Mouse (Mus musculus) lung, postnatal 0 days (tissue): ENCODE measurements around the gene Slc25a4. TPM values are rescaled to one million over a fixed set of nuclear protein-coding genes. Genes with fewer than 3 reads are reported as not detected.

Source experiments
- ATAC-seq: fragments of 200-750 bp; cut with Nextera tagmentation; 2 replicates; pipeline ENCODE4 v1.8.0; 2017; ENCODE audit warnings: moderate library complexity
- DNase-seq: peaks from one replicate; pipeline ENCODE4 v3.0.0-alpha.2; 2016; ENCODE audit warnings: low spot score
- H3K27ac ChIP-seq: fragments of 300-500 bp; sonication (generic); 2 replicates; pipeline ENCODE4 v1.5.1; 2014; ENCODE audit warnings: antibody characterized with exemption, mild to moderate bottlenecking, low read length, mixed read lengths
- H3K27me3 ChIP-seq: fragments of 300-500 bp; sonication (generic); replicated peaks from 2 replicates; pipeline ENCODE4 v1.6.1; 2014; ENCODE audit warnings: low read length, mixed read lengths; ENCODE audit not compliant: insufficient read depth
- H3K36me3 ChIP-seq: fragments of 300-500 bp; sonication (generic); 2 replicates; pipeline ENCODE4 v1.6.1; 2014; ENCODE audit warnings: low read length, mixed read lengths; ENCODE audit not compliant: insufficient read depth
- H3K4me1 ChIP-seq: fragments of 300-500 bp; sonication (generic); 2 replicates; pipeline ENCODE4 v1.6.1; 2014; ENCODE audit warnings: antibody characterized with exemption, low read depth, low read length, mixed read lengths; ENCODE audit not compliant: insufficient read depth
- H3K4me2 ChIP-seq: fragments of 300-500 bp; sonication (generic); replicated peaks from 2 replicates; pipeline ENCODE4 v1.6.1; 2014; ENCODE audit warnings: low read depth, mild to moderate bottlenecking, low read length, moderate library complexity, mixed read lengths
- H3K4me3 ChIP-seq: fragments of 300-500 bp; sonication (generic); 2 replicates; pipeline ENCODE4 v1.5.1; 2014; ENCODE audit warnings: low read depth, low read length
- H3K9ac ChIP-seq: fragments of 300-500 bp; sonication (generic); replicated peaks from 2 replicates; pipeline ENCODE4 v1.6.1; 2014; ENCODE audit warnings: low read depth, mild to moderate bottlenecking
- H3K9me3 ChIP-seq: fragments of 300-500 bp; sonication (generic); 2 replicates; pipeline ENCODE4 v1.6.1; 2016; ENCODE audit warnings: low read length, mixed read lengths
- CTCF ChIP-seq: IDR thresholded peaks from 2 replicates; pipeline ENCODE4 v1.5.1; 2016; ENCODE audit warnings: antibody characterized with exemption, mild to moderate bottlenecking
- EP300 ChIP-seq: IDR thresholded peaks from 2 replicates; pipeline ENCODE4 v1.6.1; 2016; ENCODE audit warnings: antibody characterized with exemption, mild to moderate bottlenecking, control low read depth
- WGBS: fragments of 180-500 bp; shearing (Covaris S2); extraction: QIAGEN DNeasy Blood & Tissue Kit; methylation state at CpG from one replicate; pipeline ENCODE4 v1.1.7; 2014; 5-methylcytosine and 5-hydroxymethylcytosine counted together
- polyA plus RNA-seq: library from polyadenylated mRNA; unstranded; fragments of >200 nt; fragmentation: Nextera tagmentation; extraction: Ambion mirVana; gene quantifications from 2 replicates; pipeline ENCODE4 v1.2.1, GENCODE M21; 2015

The Slc25a4 gene
- polyA plus RNA-seq = 292 and 307 TPM in 2 replicates

DNA sequence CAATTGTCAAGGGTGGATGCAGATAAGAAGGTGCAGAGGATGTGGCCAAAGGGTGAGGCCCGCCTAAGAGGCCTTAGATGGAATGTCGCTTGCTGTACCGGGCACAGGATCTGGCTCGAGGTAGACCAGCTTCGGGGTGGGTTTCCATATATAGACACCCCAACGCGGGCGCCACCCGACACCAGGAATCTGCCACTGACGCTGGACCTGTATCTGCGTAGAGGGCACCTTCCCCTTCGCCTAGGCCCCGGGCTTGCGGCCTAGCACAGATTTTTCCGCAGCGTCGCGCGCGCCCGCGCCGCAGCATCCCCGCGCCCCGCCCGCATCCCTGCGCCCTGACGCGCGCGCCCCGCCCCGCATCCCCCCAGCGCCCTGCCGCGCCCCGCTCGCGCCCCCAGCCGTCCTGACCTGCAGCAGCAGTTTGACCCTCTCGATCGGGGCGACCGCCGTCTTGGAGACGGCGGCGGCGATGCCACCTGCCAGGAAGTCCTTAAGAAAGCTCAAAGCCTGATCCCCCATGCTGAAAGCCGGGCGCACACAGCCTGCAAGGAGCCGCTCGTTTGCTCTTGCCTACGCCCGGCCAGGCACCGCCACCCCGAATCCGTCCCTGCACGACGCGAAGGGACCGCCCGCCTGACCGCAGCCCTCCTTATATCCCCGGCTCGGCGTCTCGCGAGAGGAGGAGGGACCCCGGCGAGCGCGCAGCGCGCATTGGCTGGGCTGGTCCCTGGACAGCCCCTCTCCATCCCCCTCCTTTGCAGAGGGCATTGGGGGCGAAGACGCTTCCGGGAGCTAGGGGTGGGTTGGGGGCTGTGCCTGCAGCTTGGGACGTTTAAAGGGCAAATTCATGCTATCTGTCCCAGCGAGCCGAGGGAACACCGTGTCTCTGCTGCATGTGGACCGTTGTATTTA is at the start of gene Slc25a4:
Slc25a4 (minus strand) TSS at position 881 of the 912 bp plus-strand sequence.
- ATAC-seq (peak; percentile 99), DNase-seq (peak; percentile 94)
- WGBS = 4% methylated on average over 60 of the region's 84 CpGs
- H3K9me3 ChIP-seq = no peaks in the 10 kb centered on the region
- peak within 1 kb of the TSS; percentile 82 for H3K9ac ChIP-seq
- H3K27ac ChIP-seq = peak within 1 kb of the TSS; percentile 91
- H3K4me3 ChIP-seq = peak within 1 kb of the TSS; percentile 80
- peaks cover 9% of the 10 kb centered on the region; the same call in 1 of the 2 replicates for H3K4me1 ChIP-seq
- no peaks in the 10 kb centered on the region for H3K27me3 ChIP-seq
- TF ChIP-seq CTCF = no peak
- peak; percentile 83 for TF ChIP-seq EP300
- peaks cover 10% of the 10 kb centered on the region for H3K36me3 ChIP-seq
- H3K4me2 ChIP-seq = peak within 1 kb of the TSS; percentile 79

DNA sequence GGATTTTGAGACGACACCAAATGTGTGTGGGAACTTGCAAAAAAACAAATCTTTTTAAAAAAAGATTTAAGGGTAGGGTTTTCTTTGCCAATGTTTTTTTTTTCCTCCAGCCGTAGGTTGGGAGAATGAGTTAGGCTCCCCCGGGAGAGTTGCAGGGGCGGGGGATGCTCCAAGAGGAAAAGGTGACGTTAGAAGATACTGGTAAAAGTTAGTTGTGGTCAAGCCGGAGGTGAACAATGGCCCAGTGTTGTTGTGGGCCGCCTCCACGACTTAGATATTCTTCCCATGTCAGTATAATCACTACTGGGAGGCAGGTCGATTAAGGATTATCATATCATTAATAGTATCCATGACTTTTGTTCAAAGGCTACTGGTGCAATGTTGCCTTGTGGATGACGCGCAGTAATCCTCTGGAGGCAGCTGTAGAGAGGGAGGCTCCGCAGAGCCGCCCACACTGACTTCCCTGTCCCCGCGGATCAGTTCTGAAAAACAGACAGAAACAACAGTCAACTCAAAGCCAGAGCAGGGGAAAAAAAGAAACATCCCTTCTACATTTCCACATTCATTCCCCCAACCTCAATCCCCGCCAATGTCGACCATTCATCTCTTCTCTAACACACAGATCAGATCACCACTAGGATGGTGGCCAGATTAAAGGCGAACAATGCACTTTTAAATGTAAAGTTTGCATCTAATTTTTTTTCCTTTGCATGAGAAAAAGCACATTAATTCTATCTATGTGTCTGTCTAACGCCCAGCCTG is 47.0 kb upstream of the Slc25a4 start:
- Histone ChIP-seq H3K36me3 (no peaks in the 10 kb centered on the region), H3K9ac (no peak overlapping the region), H3K4me1 (no peaks in the 10 kb centered on the region), H3K9me3 (no peaks in the 10 kb centered on the region), H3K4me3 (no peak overlapping the region), H3K27me3 (no peaks in the 10 kb centered on the region), H3K27ac (no peak overlapping the region), H3K4me2 (no peak overlapping the region)
- no peak for ATAC-seq
- TF ChIP-seq CTCF = no peak
- no peak for TF ChIP-seq EP300
- DNase-seq = no peak
- WGBS = 50% methylated on average over 19 of the region's 19 CpGs

DNA sequence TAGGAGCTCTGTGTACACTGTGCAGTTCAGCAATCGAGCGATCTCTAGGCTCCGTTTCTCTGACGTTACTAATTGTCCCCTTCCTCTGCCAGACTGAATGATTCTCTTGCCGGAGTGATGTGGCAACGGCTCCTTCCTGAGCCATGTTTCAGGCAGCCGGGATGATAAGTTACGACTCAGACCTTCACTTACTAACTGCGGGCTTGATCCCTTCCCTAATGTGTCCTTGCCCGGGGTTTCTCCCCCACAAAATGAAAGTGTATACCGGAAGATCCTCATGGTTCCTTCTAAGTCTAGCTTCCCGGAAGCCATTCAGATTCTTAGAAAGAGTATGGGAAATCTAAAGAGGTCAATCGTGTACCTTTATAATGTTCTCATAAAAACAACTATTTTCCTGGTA is 41.4 kb upstream of the Slc25a4 start:
- no peaks in the 10 kb centered on the region for H3K4me1 ChIP-seq
- WGBS = 52% methylated on average over 13 of the region's 13 CpGs
- H3K9me3 ChIP-seq = no peaks in the 10 kb centered on the region
- no peak for DNase-seq
- no peak overlapping the region for H3K9ac ChIP-seq
- no peak for ATAC-seq
- H3K36me3 ChIP-seq = no peaks in the 10 kb centered on the region
- H3K4me2 ChIP-seq = peak overlapping the region; percentile 31
- H3K27ac ChIP-seq = no peak overlapping the region
- no peaks in the 10 kb centered on the region for H3K27me3 ChIP-seq
- H3K4me3 ChIP-seq = no peak overlapping the region
- TF ChIP-seq CTCF (no peak), EP300 (no peak)

DNA sequence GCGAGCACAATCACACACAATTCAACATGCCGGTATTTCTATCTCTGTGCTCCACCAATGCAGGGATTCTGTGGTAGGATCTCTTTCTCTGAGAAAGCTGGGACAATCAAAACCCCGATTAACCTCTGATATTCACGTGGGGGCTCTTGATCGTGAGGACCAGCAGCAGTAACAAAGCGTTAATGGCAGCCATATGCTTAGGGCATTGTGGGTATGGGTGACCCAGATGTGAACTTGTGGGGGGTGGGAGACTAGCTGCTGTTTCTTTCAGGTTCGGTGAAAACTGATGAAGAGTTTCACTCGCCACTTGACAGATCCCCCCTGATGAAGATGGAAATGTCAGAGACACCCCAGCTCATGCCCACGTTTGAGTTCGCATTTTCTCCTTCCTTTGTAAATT is 40.5 kb upstream of the Slc25a4 start:
- Histone ChIP-seq H3K27ac (no peak overlapping the region), H3K4me3 (no peak overlapping the region), H3K36me3 (no peaks in the 10 kb centered on the region), H3K9me3 (no peaks in the 10 kb centered on the region), H3K4me2 (peak overlapping the region; percentile 5; the same call in 1 of the 2 replicates), H3K4me1 (no peaks in the 10 kb centered on the region), H3K27me3 (no peaks in the 10 kb centered on the region), H3K9ac (no peak overlapping the region)
- DNase-seq = no peak
- ATAC-seq = no peak
- no peak for TF ChIP-seq CTCF
- no peak for TF ChIP-seq EP300
- WGBS = 35% methylated on average over 10 of the region's 10 CpGs

DNA sequence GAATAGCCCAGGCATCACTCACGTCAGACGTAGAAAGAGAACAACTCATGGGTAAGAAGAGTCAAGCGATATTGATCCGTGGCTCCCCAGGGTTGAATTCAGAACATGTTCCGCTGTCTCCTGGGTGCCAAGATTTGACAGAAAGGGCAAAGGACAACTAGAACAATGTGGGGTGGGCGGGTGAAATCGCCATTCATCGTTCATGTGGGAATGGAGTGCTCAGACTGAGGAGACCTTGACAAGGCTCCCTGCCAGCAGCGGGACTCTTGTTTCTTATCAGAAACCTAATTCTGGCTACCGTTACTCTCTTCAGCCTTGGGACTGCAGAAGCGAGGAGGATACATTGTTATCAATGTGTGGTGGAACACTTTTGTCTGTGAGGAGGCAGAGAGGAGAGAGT is 35.3 kb upstream of the Slc25a4 start:
- Histone ChIP-seq H3K4me2 (no peak overlapping the region), H3K27me3 (no peaks in the 10 kb centered on the region), H3K9me3 (no peaks in the 10 kb centered on the region), H3K9ac (no peak overlapping the region), H3K4me1 (no peaks in the 10 kb centered on the region), H3K27ac (no peak overlapping the region), H3K36me3 (no peaks in the 10 kb centered on the region), H3K4me3 (no peak overlapping the region)
- WGBS = 61% methylated on average over 11 of the region's 11 CpGs
- no peak for ATAC-seq
- no peak for DNase-seq
- TF ChIP-seq CTCF = no peak
- TF ChIP-seq EP300 = no peak

DNA sequence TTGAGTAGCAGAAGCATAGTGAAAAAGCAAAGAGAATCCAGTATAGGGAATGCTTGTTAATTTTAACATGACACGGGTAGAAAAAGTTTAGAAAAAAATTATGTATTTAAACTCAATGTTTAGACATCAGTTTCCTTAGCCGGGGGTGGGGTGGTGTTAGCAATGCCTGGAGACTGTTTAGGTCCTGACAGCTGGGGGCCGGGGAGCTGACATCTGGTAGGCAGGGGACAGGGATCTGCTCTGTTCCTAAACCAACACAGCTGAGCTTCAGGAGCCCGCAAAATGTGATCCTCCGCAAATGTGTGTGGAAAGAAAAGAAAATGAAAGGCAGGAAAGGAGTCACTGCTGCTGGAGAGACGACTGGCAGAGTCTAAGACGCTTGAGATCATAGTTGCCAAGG is 31.9 kb upstream of the Slc25a4 start:
- Histone ChIP-seq H3K4me3 (no peak overlapping the region), H3K27me3 (no peaks in the 10 kb centered on the region), H3K4me1 (no peaks in the 10 kb centered on the region), H3K27ac (no peak overlapping the region), H3K4me2 (no peak overlapping the region), H3K9ac (no peak overlapping the region), H3K9me3 (no peaks in the 10 kb centered on the region), H3K36me3 (no peaks in the 10 kb centered on the region)
- no peak for DNase-seq
- ATAC-seq = no peak
- TF ChIP-seq CTCF (no peak), EP300 (no peak)
- WGBS = 38% methylated on average over 7 of the region's 7 CpGs
